Mouse (Mus musculus) lung, postnatal 0 days (tissue): ENCODE measurements around the gene Elk3.

Experiments
- CTCF ChIP-seq: IDR thresholded peaks from 2 replicates; pipeline ENCODE4 v1.5.1; 2016; ENCODE audit warnings: antibody characterized with exemption, mild to moderate bottlenecking
- EP300 ChIP-seq: IDR thresholded peaks from 2 replicates; pipeline ENCODE4 v1.6.1; 2016; ENCODE audit warnings: antibody characterized with exemption, mild to moderate bottlenecking, control low read depth

DNA sequence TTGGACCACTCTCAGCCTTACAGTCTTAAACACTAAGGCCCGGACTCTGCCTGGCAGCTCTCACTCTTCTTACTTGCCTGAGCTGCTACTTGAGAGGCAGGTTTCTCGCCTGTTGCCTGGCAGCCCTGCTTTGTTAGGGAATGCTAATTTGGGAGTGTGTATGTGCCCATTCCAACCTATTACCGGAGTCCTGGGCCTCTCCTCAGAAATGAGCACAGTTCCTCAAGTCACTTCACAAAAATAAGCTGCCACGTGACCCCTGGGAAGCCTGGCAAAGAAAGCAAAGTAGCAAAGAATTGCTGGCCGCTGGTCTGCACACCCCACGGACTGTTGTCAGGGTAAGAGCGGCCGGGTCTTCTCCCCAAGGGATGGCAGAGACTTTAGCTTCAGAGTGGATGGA lies 47.5 kb downstream of the Elk3 start:
- TF ChIP-seq CTCF (no peak), EP300 (no peak)
